Mouse (Mus musculus) erythroblast, adult 5-6 weeks (primary cell): ENCODE data around the gene Tubb3. TPM values are rescaled to one million over a fixed set of nuclear protein-coding genes. Genes with fewer than 3 reads are reported as not detected.

ENCODE experiments used
- ATAC-seq: replicated peaks from 2 replicates; pipeline ENCODE4 v1.8.0; 2016; ENCODE audit warnings: moderate number of reproducible peaks, mild to moderate bottlenecking, moderate TSS enrichment, inconsistent platforms; ENCODE audit not compliant: poor library complexity, low FRiP score, severe bottlenecking
- total RNA-seq, 2 experiments: library from RNA; stranded (forward) in 1 of 2; stranded (reverse) in 1 of 2; fragments of 150-400 nt in 1 of 2; fragments of 200-764, 138-1000 nt in 1 of 2; gene quantifications; 2 replicates each; pipeline versions ENCODE4 v1.2.3 to v1.2.4; 2015 to 2017; ENCODE audit warnings: low replicate concordance in 2 of 2

Tubb3 gene
- total RNA-seq, 2 experiments from 2014 or later, result 3.8 TPM; not detected in 1

GRCm38 (mm10) chr8:123467476-123467875 is 56.3 kb downstream of the Tubb3 start:
- no peak for ATAC-seq

Other genes with a start within 250 kb of the Tubb3 start
- 1.3 TPM in 1 of 2 replicates, not detected in the other for gene Dpep1, start 225.2 kb upstream of the Tubb3 start, total RNA-seq (2015; ENCODE audit: low replicate concordance)
- gene Dpep1, start 225.2 kb upstream of the Tubb3 start, total RNA-seq (2017; ENCODE audit: low replicate concordance), result not detected in 2 replicates
- gene Chmp1a, start 198.7 kb upstream of the Tubb3 start, total RNA-seq (2015; ENCODE audit: low replicate concordance), result 19.2 and 24.9 TPM in 2 replicates
- 17.0 and 24.1 TPM in 2 replicates for gene Chmp1a, start 198.7 kb upstream of the Tubb3 start, total RNA-seq (2017; ENCODE audit: low replicate concordance)
- not detected in 2 replicates for gene Spata33, start 198.6 kb upstream of the Tubb3 start, total RNA-seq (2015; ENCODE audit: low replicate concordance)
- gene Spata33, start 198.6 kb upstream of the Tubb3 start, total RNA-seq (2017; ENCODE audit: low replicate concordance), result not detected in 2 replicates
- 3.1 and 5.6 TPM in 2 replicates for gene Cdk10, start 186.6 kb upstream of the Tubb3 start, total RNA-seq (2015; ENCODE audit: low replicate concordance)
- 3.0 and 7.5 TPM in 2 replicates for gene Cdk10, start 186.6 kb upstream of the Tubb3 start, total RNA-seq (2017; ENCODE audit: low replicate concordance)
- gene Spata2l, start 175.2 kb upstream of the Tubb3 start, total RNA-seq (2015; ENCODE audit: low replicate concordance), result 2.3 TPM in 1 of 2 replicates, not detected in the other
- gene Spata2l, start 175.2 kb upstream of the Tubb3 start, total RNA-seq (2017; ENCODE audit: low replicate concordance), result 0.56 and 2.0 TPM in 2 replicates
- gene Zfp276, start 157.2 kb upstream of the Tubb3 start, total RNA-seq (2015; ENCODE audit: low replicate concordance), result 6.0 and 8.8 TPM in 2 replicates
- gene Zfp276, start 157.2 kb upstream of the Tubb3 start, total RNA-seq (2017; ENCODE audit: low replicate concordance), result 9.3 and 12.4 TPM in 2 replicates
- 3.6 and 5.2 TPM in 2 replicates for gene Vps9d1, start 157.1 kb upstream of the Tubb3 start, total RNA-seq (2015; ENCODE audit: low replicate concordance)
- 6.6 and 9.8 TPM in 2 replicates for gene Vps9d1, start 157.1 kb upstream of the Tubb3 start, total RNA-seq (2017; ENCODE audit: low replicate concordance)
- gene Fanca, start 92.8 kb upstream of the Tubb3 start, total RNA-seq (2015; ENCODE audit: low replicate concordance), result 2.3 and 16.5 TPM in 2 replicates
- gene Fanca, start 92.8 kb upstream of the Tubb3 start, total RNA-seq (2017; ENCODE audit: low replicate concordance), result 11.1 and 22.0 TPM in 2 replicates
- gene Spire2, start 78.7 kb upstream of the Tubb3 start, total RNA-seq (2015; ENCODE audit: low replicate concordance), result not detected in 2 replicates
- gene Spire2, start 78.7 kb upstream of the Tubb3 start, total RNA-seq (2017; ENCODE audit: low replicate concordance), result 0.09 TPM in 1 of 2 replicates, not detected in the other
- 25.3 and 45.0 TPM in 2 replicates for gene Tcf25, start 37.7 kb upstream of the Tubb3 start, total RNA-seq (2015; ENCODE audit: low replicate concordance)
- gene Tcf25, start 37.7 kb upstream of the Tubb3 start, total RNA-seq (2017; ENCODE audit: low replicate concordance), result 19.5 and 29.4 TPM in 2 replicates
- not detected in 2 replicates for gene Mc1r, start 4.3 kb upstream of the Tubb3 start, total RNA-seq (2015; ENCODE audit: low replicate concordance)
- not detected in 2 replicates for gene Mc1r, start 4.3 kb upstream of the Tubb3 start, total RNA-seq (2017; ENCODE audit: low replicate concordance)
- gene Def8, start 12.1 kb downstream of the Tubb3 start, total RNA-seq (2015; ENCODE audit: low replicate concordance), result 11.3 and 15.8 TPM in 2 replicates
- 12.8 and 16.5 TPM in 2 replicates for gene Def8, start 12.1 kb downstream of the Tubb3 start, total RNA-seq (2017; ENCODE audit: low replicate concordance)
- gene Afg3l1, start 66.5 kb downstream of the Tubb3 start, total RNA-seq (2015; ENCODE audit: low replicate concordance), result 6.1 and 10.4 TPM in 2 replicates
- gene Afg3l1, start 66.5 kb downstream of the Tubb3 start, total RNA-seq (2017; ENCODE audit: low replicate concordance), result 2.6 and 6.7 TPM in 2 replicates
- not detected in 2 replicates for gene Dbndd1, start 104.0 kb downstream of the Tubb3 start, total RNA-seq (2015; ENCODE audit: low replicate concordance)
- not detected in 2 replicates for gene Dbndd1, start 104.0 kb downstream of the Tubb3 start, total RNA-seq (2017; ENCODE audit: low replicate concordance)
- gene Gas8, start 107.4 kb downstream of the Tubb3 start, total RNA-seq (2015; ENCODE audit: low replicate concordance), result not detected in 2 replicates
- 2.4 and 3.4 TPM in 2 replicates for gene Gas8, start 107.4 kb downstream of the Tubb3 start, total RNA-seq (2017; ENCODE audit: low replicate concordance)
- 6.9 and 9.0 TPM in 2 replicates for gene Rhou, start 242.5 kb downstream of the Tubb3 start, total RNA-seq (2015; ENCODE audit: low replicate concordance)
- gene Rhou, start 242.5 kb downstream of the Tubb3 start, total RNA-seq (2017; ENCODE audit: low replicate concordance), result 9.6 and 9.8 TPM in 2 replicates